Mouse (Mus musculus): ENCODE measurements around the gene F10.
"Not testable (repeated sequence)": the region's sequence is repeated elsewhere in the genome, so short reads cannot be mapped to it uniquely, and the experiment has no call there.

DNA sequence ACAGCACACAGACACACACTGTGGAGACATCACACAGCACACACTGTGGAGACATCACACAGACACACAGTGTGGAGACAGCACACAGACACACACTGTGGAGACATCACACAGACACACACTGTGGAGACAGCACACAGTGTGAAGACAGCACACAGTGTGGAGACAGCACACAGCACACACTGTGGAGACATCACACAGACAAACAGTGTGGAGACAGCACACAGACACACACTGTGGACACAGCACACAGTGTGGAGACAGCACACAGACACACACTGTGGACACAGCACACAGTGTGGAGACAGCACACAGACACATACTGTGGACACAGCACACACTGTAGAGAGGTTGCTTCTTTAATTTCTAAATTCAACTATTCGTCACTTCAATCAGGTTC is 38.5 kb downstream of the F10 start:
- not testable (repeated sequence) for TF ChIP-seq CTCF (conservative IDR thresholded peaks at IDR 0.05; ENCODE audit: insufficient read depth, insufficient read length, low read depth, low read length); POLR2A (IDR thresholded peaks at IDR 0.05; ENCODE audit: low read depth, low read length)
